Mouse (Mus musculus): Measurements from ENCODE around the gene Olfr1289.

Gene Olfr1289

DNA sequence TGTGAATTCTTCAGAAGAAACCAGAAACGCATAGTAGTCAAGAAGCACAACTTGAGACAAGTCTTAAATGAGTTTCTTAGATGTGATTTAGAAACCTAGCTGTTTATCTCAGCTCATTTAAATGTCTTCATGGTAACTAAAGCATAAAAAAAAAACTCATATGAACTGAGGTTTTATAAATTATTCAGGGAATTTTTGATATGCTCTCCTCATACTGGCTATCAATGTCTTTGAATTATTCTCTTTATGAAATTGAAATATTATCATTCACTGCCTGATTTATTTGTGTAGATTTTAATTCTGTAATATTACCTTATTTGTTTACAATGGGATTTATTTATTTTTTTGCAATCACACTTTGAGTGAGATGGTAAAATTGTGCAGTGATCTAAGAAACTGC is at the start of gene Olfr1289:
Gene Olfr1289 (plus strand): TSS at position 301 of the 400 bp plus-strand sequence.
- DNase-seq (ENCODE audit: low read depth, low spot score): no peak

DNA sequence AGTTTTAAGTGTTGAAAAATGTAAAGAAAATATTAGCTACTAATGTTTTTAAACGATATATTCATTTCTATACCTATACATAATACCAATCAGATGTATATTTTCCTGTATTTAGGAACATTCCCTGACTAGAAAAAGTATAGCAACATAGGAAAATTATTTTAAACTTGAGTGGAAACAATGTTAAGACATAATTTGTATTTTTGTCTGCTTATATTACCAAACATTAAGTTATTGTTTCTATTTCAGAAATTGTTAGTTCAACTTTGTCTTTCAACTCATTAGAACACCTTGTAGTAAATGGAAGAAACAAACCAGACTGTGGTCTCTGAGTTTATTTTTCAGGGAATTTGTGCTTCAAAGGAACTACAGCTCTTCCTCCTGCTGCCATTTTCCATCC is 31.8 kb upstream of the Olfr1289 start, which contains the start of gene Olfr1287:
Gene Olfr1287 (plus strand): TSS at position 301 of the 400 bp plus-strand sequence.
- no peak for DNase-seq (ENCODE audit: low read depth, low spot score)

DNA sequence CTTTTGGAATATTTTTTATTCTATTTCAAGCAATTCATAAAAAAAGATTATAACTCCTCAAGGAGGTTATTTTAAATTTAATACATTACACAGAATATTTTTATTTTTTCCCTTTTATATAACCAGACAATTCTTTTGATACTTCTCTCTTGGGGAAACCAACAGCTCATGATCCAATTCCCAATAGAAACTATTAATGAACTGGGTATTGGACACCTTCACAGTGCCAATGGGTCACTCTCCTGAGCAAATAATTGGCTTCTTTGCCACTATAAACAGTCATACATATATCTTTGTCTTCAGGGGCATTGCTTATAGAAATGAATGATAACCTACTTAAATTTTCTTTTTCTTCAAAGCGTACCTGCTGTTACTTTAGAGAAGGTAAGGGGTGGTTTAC is 6.8 kb upstream of the Olfr1289 start, which contains the start of gene Olfr1288:
Gene Olfr1288 (plus strand): TSS at position 301 of the 400 bp plus-strand sequence.
- DNase-seq (ENCODE audit: low read depth, low spot score): no peak

DNA sequence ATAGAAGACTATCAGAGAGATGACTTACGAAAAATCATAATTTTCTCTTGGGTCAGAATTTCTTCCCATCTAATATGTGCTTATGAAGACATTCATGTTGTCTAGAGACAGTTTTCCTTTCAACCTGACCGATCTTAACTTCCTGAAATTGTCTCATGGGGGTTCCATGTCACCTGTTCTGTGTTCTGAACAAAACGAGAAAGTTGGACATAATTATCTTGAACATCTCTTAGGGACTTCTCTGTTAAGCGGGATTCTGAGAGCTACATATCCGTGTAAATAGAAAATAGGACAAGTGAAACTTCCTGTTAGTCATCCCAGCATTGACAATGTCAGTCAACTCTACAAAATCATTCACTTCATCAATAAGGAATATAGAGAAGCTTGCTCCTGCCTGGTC is 13.1 kb downstream of the Olfr1289 start, which contains the start of gene Olfr1290:
Gene Olfr1290 (minus strand): TSS at position 101 of the 400 bp plus-strand sequence.
- DNase-seq (ENCODE audit: low read depth, low spot score): no peak

DNA sequence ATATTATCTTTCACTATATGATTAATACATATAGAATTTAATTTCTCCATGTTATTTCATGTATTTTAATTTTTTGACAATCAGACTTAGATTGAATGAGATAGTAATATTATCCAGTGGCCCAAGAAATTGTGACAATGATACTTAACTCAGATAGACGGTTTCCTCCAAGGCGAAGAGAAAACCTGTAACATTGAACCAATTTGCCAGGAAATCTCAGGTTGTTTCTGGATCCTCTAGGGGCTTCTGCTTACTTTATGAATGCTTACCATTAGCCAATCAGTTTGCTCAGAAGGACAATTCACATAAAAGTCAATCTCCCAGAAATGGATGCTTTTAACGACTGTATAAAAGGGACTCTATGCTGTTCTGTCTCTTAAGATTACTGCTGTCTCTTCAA is 16.3 kb downstream of the Olfr1289 start, which contains the start of gene Olfr1291-ps1:
Gene Olfr1291-ps1 (plus strand): TSS at position 301 of the 400 bp plus-strand sequence.
- no peak for DNase-seq (ENCODE audit: low read depth, low spot score)

DNA sequence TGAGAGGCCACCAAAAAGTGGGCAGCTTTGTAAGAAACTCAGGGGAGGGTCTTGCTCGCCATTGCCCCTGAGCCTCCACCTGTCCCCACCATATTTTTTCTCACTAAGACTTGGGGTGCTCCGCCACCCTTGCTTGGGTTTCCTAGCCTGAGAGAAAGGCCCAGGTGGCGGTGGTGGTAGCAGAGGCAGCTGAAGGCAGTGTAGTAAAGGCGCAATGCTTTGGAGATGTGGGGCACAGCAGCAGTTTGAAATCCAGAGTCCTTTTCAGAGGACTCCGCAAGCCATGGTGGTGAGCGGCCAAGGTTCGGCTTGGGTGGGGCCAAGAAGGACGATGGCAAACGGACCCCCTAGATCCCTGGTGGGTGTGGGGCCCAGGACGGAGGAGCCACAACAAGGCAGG is 36.8 kb downstream of the Olfr1289 start:
- DNase-seq (ENCODE audit: low read depth, low spot score): no peak

DNA sequence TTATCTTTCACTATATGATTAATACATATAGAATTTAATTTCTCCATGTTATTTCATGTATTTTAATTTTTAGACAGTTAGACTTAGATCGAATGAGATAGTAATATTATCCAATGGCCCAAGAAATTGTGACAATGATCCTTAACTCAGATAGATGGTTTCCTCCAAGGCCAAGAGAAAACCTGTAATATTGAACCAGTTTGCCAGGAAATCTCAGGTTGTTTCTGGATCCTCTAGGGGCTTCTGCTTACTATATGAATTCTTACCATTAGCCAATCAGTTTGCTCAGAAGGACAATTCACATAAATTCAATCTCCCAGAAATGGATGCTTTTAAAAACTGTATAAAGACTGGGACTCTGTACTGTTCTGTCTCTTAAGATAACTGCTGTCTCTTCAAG is 44.3 kb downstream of the Olfr1289 start, which contains the start of gene Olfr1293-ps:
Gene Olfr1293-ps (plus strand): TSS at position 301 of the 400 bp plus-strand sequence.
- DNase-seq (ENCODE audit: low read depth, low spot score): no peak

All from ES-CJ7 (cell line).